Mouse (Mus musculus): ENCODE measurements around the gene Ak1. TPM values are rescaled to one million over a fixed set of nuclear protein-coding genes. Genes with fewer than 3 reads are reported as not detected.
A peak's percentile ranks its signal among the peaks of the same experiment; 100 is the strongest.

Ak1 gene
- polyA plus RNA-seq, 1 experiment from 2014 or later, result 99.0 TPM

- in situ Hi-C loops (cut with MboI; ENCODE audit: low pct_unique_long_range_greater_than_20kb), result no loop called here
- CTCF ChIA-PET, result no interaction called here
Measured at GRCm38 (mm10) chr2:32627266-32628043, 5.9 kb downstream of the Ak1 start.

GRCm38 (mm10) chr2:32628044-32628550 lies 6.5 kb downstream of the Ak1 start:
- DNase-seq (ENCODE audit: low read depth, low spot score) (no peak), ATAC-seq (no peak)
- CTCF ChIA-PET, result interaction anchor here (1.3 to 4.6 kb wide), 3 partner anchors 20 to 61 kb away, joined by 4 to 51 read pairs (median 8); no protein-coding TSS in a partner anchor
- H3K27me3 ChIP-seq, result no peaks in the 10 kb centered on the region
- POLR2A ChIA-PET, result no interaction called here
- TF ChIP-seq CTCF (IDR thresholded peaks at IDR 0.05), result no peak
- in situ Hi-C loops (cut with MboI; ENCODE audit: low pct_unique_long_range_greater_than_20kb), result no loop called here

More at GRCm38 (mm10) chr2:32627266-32628043, 5.9 kb downstream of the Ak1 start:
- H3K27me3 ChIP-seq, result no peaks in the 10 kb centered on the region
- no peak for TF ChIP-seq CTCF (IDR thresholded peaks at IDR 0.05)
- ATAC-seq, result no peak
- POLR2A ChIA-PET, result interaction anchor here (0.8 kb wide), 1 partner anchor 18 kb away, joined by 3 read pairs; no protein-coding TSS in a partner anchor
- no peak for DNase-seq (ENCODE audit: low read depth, low spot score)

- ChIA-PET POLR2A (no interaction called here), CTCF (interaction anchor here (1.3 to 4.6 kb wide), 3 partner anchors 20 to 60 kb away, joined by 4 to 51 read pairs (median 8); no protein-coding TSS in a partner anchor)
- ATAC-seq (no peak), DNase-seq (ENCODE audit: low read depth, low spot score) (no peak)
- in situ Hi-C loops (cut with MboI; ENCODE audit: low pct_unique_long_range_greater_than_20kb), result no loop called here
- no peaks in the 10 kb centered on the region for H3K27me3 ChIP-seq
- TF ChIP-seq CTCF (IDR thresholded peaks at IDR 0.05), result no peak
Measured at GRCm38 (mm10) chr2:32628729-32629128, 7.2 kb downstream of the Ak1 start.

GRCm38 (mm10) chr2:32629276-32629976 lies 7.9 kb downstream of the Ak1 start:
- ChIA-PET CTCF (interaction anchor here (1.3 to 4.6 kb wide), 4 partner anchors 21 to 59 kb away, joined by 4 to 51 read pairs (median 16); no protein-coding TSS in a partner anchor), POLR2A (interaction anchor here (1.2 kb wide), 1 partner anchor 79 kb away, joined by 3 read pairs; no protein-coding TSS in a partner anchor)
- TF ChIP-seq CTCF (IDR thresholded peaks at IDR 0.05), result no peak
- ATAC-seq, result peak; percentile 60
- DNase-seq (ENCODE audit: low read depth, low spot score), result peak; percentile 81
- no peaks in the 10 kb centered on the region for H3K27me3 ChIP-seq
- in situ Hi-C loops (cut with MboI; ENCODE audit: low pct_unique_long_range_greater_than_20kb), result no loop called here

DNA sequence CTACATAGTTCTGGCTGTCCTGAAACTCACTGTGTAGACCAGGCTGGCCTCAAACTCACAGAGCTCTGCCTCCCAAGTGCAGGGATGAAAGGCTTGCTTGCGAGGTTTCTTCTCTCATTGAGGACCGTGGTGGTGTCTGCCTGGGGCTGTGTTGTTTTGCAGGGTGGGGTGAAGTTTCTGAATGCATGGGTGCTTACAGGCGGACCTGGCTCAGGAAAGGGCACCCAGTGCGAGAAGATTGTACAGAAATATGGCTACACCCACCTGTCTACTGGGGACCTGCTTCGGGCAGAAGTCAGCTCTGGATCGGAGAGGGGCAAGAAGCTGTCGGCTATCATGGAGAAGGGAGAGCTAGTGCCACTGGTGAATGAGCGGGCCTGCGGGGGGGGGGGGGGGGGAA lies 8.5 kb downstream of the Ak1 start:
- in situ Hi-C loops (cut with MboI; ENCODE audit: low pct_unique_long_range_greater_than_20kb), result loop anchor here (5.0 kb wide), 1 partner anchor 57 kb away; no protein-coding TSS in a partner anchor
- no peak for ATAC-seq

GRCm38 (mm10) chr2:32631046-32631445 lies 9.5 kb downstream of the Ak1 start:
- H3K27me3 ChIP-seq, result no peaks in the 10 kb centered on the region
- DNase-seq (ENCODE audit: low read depth, low spot score) (no peak), ATAC-seq (no peak)
- ChIA-PET CTCF (interaction anchor here (1.0 to 4.6 kb wide), 15 partner anchors 17 to 126 kb away, joined by 3 to 51 read pairs (median 5); partner anchors contain the start of gene Tor2a), POLR2A (interaction anchor here (0.8 to 0.9 kb wide), 2 partner anchors 23 to 62 kb away, joined by 3 read pairs; no protein-coding TSS in a partner anchor)
- no peak for TF ChIP-seq CTCF (IDR thresholded peaks at IDR 0.05)
- in situ Hi-C loops (cut with MboI; ENCODE audit: low pct_unique_long_range_greater_than_20kb), result loop anchor here (5.0 kb wide), 1 partner anchor 56 kb away; no protein-coding TSS in a partner anchor

More for the DNA sequence above, 8.5 kb downstream of the Ak1 start:
- POLR2A ChIA-PET, result interaction anchor here (1.2 kb wide), 1 partner anchor 79 kb away, joined by 3 read pairs; no protein-coding TSS in a partner anchor
- TF ChIP-seq CTCF (IDR thresholded peaks at IDR 0.05), result no peak
- DNase-seq (ENCODE audit: low read depth, low spot score), result no peak
- CTCF ChIA-PET, result interaction anchor here (1.0 to 4.6 kb wide), 4 partner anchors 47 to 61 kb away, joined by 3 to 51 read pairs (median 16); no protein-coding TSS in a partner anchor
- no peaks in the 10 kb centered on the region for H3K27me3 ChIP-seq

DNA sequence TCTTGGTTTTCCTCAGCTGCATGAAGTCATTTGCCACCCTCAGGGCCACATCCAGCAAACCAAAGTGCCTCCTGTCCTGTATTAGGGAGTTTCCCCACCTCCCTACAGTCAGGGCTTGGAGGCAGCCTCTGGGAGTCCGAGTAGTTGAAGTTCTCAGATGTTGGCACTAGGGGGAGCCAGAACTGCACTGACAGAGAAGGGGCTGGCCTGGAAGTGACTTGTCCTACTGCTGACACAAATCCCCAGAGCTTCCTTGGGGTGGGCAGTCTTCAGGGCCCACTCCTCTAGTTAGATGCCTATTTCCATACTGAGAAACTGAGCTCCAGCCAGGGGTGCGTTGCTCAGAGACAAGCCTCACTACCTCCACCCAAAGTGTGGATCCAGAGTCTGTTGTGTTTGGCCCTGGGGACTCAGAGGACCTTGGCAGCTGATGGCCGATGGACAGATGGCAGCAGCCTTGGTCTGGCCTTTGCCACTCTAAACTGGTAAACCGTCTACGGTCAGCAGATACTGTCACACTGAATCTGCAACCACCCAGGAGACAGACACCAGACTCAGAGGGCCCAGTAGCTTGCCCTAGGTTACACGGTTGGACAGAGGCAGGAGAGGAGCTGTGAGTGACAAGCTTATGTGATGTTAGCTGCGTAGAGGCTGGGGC lies 10.3 kb downstream of the Ak1 start:
- CTCF ChIA-PET, result interaction anchor here (0.7 to 4.6 kb wide), 20 partner anchors 14 to 125 kb away, joined by 3 to 51 read pairs (median 5); partner anchors contain the start of genes Cdk9, Eng and Tor2a
- POLR2A ChIA-PET, result interaction anchor here (0.8 to 0.9 kb wide), 3 partner anchors 24 to 61 kb away, joined by 3 read pairs; no protein-coding TSS in a partner anchor
- H3K27me3 ChIP-seq, result no peaks in the 10 kb centered on the region
- in situ Hi-C loops (cut with MboI; ENCODE audit: low pct_unique_long_range_greater_than_20kb), result loop anchor here (5.0 kb wide), 1 partner anchor 55 kb away; no protein-coding TSS in a partner anchor
- DNase-seq (ENCODE audit: low read depth, low spot score) (peak; percentile 60), ATAC-seq (peak; percentile 27)
- no peak for TF ChIP-seq CTCF (IDR thresholded peaks at IDR 0.05)

- no peak for TF ChIP-seq CTCF (IDR thresholded peaks at IDR 0.05)
- in situ Hi-C loops (cut with MboI; ENCODE audit: low pct_unique_long_range_greater_than_20kb), result loop anchor here (5.0 kb wide), 1 partner anchor 54 kb away; no protein-coding TSS in a partner anchor
- ChIA-PET CTCF (interaction anchor here (1.2 to 4.9 kb wide), 2 partner anchors 47 to 56 kb away, joined by 3 to 20 read pairs; no protein-coding TSS in a partner anchor), POLR2A (no interaction called here)
- ATAC-seq (no peak), DNase-seq (ENCODE audit: low read depth, low spot score) (no peak)
- H3K27me3 ChIP-seq, result no peaks in the 10 kb centered on the region
Measured at GRCm38 (mm10) chr2:32633660-32634059, 12.1 kb downstream of the Ak1 start.

- ChIA-PET CTCF (interaction anchor here (0.8 to 4.9 kb wide), 3 partner anchors 15 to 55 kb away, joined by 3 to 20 read pairs (median 3); no protein-coding TSS in a partner anchor), POLR2A (no interaction called here)
- H3K27me3 ChIP-seq, result no peaks in the 10 kb centered on the region
- in situ Hi-C loops (cut with MboI; ENCODE audit: low pct_unique_long_range_greater_than_20kb), result loop anchor here (5.0 kb wide), 1 partner anchor 53 kb away; no protein-coding TSS in a partner anchor
- DNase-seq (ENCODE audit: low read depth, low spot score), result no peak
- TF ChIP-seq CTCF (IDR thresholded peaks at IDR 0.05), result no peak
- no peak for ATAC-seq
Measured at GRCm38 (mm10) chr2:32634277-32635105, 12.9 kb downstream of the Ak1 start.

All from Patski (cell line).